Mouse (Mus musculus) lung, adult 2 months (tissue): ENCODE measurements at regions not wholly inside any gene's neighbourhood (a gene's known extent, or its start where the extent isn't known, plus 50 kb on each side); places are given as distances from the start of the nearest gene placed in this dataset.

Experiments used
- DNase-seq: peaks from one replicate; pipeline ENCODE4 v3.0.0; 2022
- H3K4me1 ChIP-seq: fragments of 200-500 bp; 2 replicates; pipeline ENCODE4 v1.6.1; 2011; ENCODE audit warnings: low read length; ENCODE audit not compliant: control insufficient read depth, insufficient read depth
- H3K4me3 ChIP-seq: fragments of 200-500 bp; replicated peaks from 2 replicates; pipeline ENCODE3; 2011; ENCODE audit warnings: low read depth, mild to moderate bottlenecking, control low read depth, low read length; ENCODE audit errors: extremely low read depth
- CTCF ChIP-seq: fragments of 200-500 bp; IDR thresholded peaks from 2 replicates; pipeline ENCODE4 v1.5.1; 2011; ENCODE audit warnings: mild to moderate bottlenecking, low read length, control low read depth; ENCODE audit not compliant: insufficient read depth
- POLR2A ChIP-seq: fragments of 200-500 bp; IDR thresholded peaks from 2 replicates; pipeline ENCODE4 v1.6.1; 2011; ENCODE audit warnings: low read depth, mild to moderate bottlenecking, control low read depth, low read length, borderline replicate concordance; ENCODE audit errors: extremely low read depth
- WGBS: fragments of 180-500 bp; shearing (Covaris S2); methylation state at CpG from one replicate; pipeline ENCODE4 v1.1.7; 2018; 5-methylcytosine and 5-hydroxymethylcytosine counted together

- TF ChIP-seq CTCF (no peak), POLR2A (no peak)
- no peak overlapping the region for H3K4me3 ChIP-seq
- 67% methylated on average over 8 of the region's 8 CpGs for WGBS
- no peaks in the 10 kb centered on the region for H3K4me1 ChIP-seq
- DNase-seq = no peak
These were observed 630.4 kb upstream of the A1bg start for GRCm38 (mm10) chr15:61553081-61553680.

- no peak for DNase-seq
- no peak for TF ChIP-seq POLR2A
- no peak for TF ChIP-seq CTCF
- Histone ChIP-seq H3K4me3 (no peak overlapping the region), H3K4me1 (no peaks in the 10 kb centered on the region)
- 82% methylated on average over 5 of the region's 5 CpGs for WGBS
These were observed 628.4 kb upstream of the A1bg start for GRCm38 (mm10) chr15:61551206-61551605.

- TF ChIP-seq POLR2A = no peak
- TF ChIP-seq CTCF = no peak
- Histone ChIP-seq H3K4me1 (no peaks in the 10 kb centered on the region), H3K4me3 (no peak overlapping the region)
- 80% methylated on average over 4 of the region's 4 CpGs for WGBS
- DNase-seq = no peak
These were observed 625.6 kb upstream of the A1bg start for GRCm38 (mm10) chr15:61548400-61548799.

- H3K4me1 ChIP-seq = no peaks in the 10 kb centered on the region
- 66% methylated on average over 3 of the region's 3 CpGs for WGBS
- no peak for TF ChIP-seq CTCF
- no peak for TF ChIP-seq POLR2A
- DNase-seq = no peak
- no peak overlapping the region for H3K4me3 ChIP-seq
These were observed 623.8 kb upstream of the A1bg start for GRCm38 (mm10) chr15:61546608-61547007.

- no peaks in the 10 kb centered on the region; the same call in 1 of the 2 replicates for H3K4me1 ChIP-seq
- TF ChIP-seq CTCF (no peak), POLR2A (no peak)
- WGBS = 64% methylated on average over 2 of the region's 2 CpGs
- DNase-seq = no peak
- no peak overlapping the region for H3K4me3 ChIP-seq
These were observed 621.3 kb upstream of the A1bg start for GRCm38 (mm10) chr15:61544074-61544473.

GRCm38 (mm10) chr15:61541643-61542042 lies 618.8 kb upstream of the A1bg start:
- TF ChIP-seq CTCF (no peak), POLR2A (no peak)
- WGBS = 72% methylated on average over 4 of the region's 4 CpGs
- Histone ChIP-seq H3K4me1 (no peaks in the 10 kb centered on the region; the same call in 1 of the 2 replicates), H3K4me3 (no peak overlapping the region)
- DNase-seq = no peak

GRCm38 (mm10) chr15:61540753-61541421 lies 618.1 kb upstream of the A1bg start:
- Histone ChIP-seq H3K4me3 (no peak overlapping the region), H3K4me1 (no peaks in the 10 kb centered on the region; the same call in none of the 2 replicates)
- DNase-seq = no peak
- no peak for TF ChIP-seq CTCF
- TF ChIP-seq POLR2A = no peak
- WGBS = 48% methylated on average over 10 of the region's 10 CpGs

- Histone ChIP-seq H3K4me1 (no peaks in the 10 kb centered on the region; the same call in none of the 2 replicates), H3K4me3 (no peak overlapping the region)
- TF ChIP-seq POLR2A = no peak
- no peak for TF ChIP-seq CTCF
- no peak for DNase-seq
- 70% methylated on average over 5 of the region's 5 CpGs for WGBS
These were observed 616.1 kb upstream of the A1bg start for GRCm38 (mm10) chr15:61538930-61539329.

- H3K4me3 ChIP-seq = no peak overlapping the region
- TF ChIP-seq CTCF (no peak), POLR2A (no peak)
- 79% methylated on average over 4 of the region's 4 CpGs for WGBS
- no peaks in the 10 kb centered on the region; the same call in none of the 2 replicates for H3K4me1 ChIP-seq
- no peak for DNase-seq
These were observed 615.5 kb upstream of the A1bg start for GRCm38 (mm10) chr15:61538169-61538755.

- TF ChIP-seq POLR2A (no peak), CTCF (no peak)
- Histone ChIP-seq H3K4me1 (no peaks in the 10 kb centered on the region; the same call in none of the 2 replicates), H3K4me3 (no peak overlapping the region)
- WGBS = 85% methylated on average over 2 of the region's 2 CpGs
- no peak for DNase-seq
These were observed 613.5 kb upstream of the A1bg start for GRCm38 (mm10) chr15:61536332-61536716.
